Mouse (Mus musculus) E14TG2a.4 (cell line): ENCODE measurements around the gene Atp4a.

Experiments used
- CTCF ChIP-seq: conservative IDR thresholded peaks from 2 replicates; pipeline ENCODE4 v1.5.1; 2014; ENCODE audit warnings: low read length
- NANOG ChIP-seq: IDR thresholded peaks from 2 replicates; pipeline ENCODE4 v1.6.1; 2014; ENCODE audit warnings: borderline replicate concordance, low read length, mixed read lengths

GRCm38 (mm10) chr7:30765173-30765572, 53.2 kb downstream of the Atp4a start:
- TF ChIP-seq CTCF = no peak
- TF ChIP-seq NANOG = no peak
